Mouse (Mus musculus): ENCODE data around the gene Spire2. TPM values are rescaled to one million over a fixed set of nuclear protein-coding genes. Genes with fewer than 3 reads are reported as not detected.

Gene Spire2
- polyA plus RNA-seq, 1 experiment from 2014 or later, result 0.80 TPM

DNA sequence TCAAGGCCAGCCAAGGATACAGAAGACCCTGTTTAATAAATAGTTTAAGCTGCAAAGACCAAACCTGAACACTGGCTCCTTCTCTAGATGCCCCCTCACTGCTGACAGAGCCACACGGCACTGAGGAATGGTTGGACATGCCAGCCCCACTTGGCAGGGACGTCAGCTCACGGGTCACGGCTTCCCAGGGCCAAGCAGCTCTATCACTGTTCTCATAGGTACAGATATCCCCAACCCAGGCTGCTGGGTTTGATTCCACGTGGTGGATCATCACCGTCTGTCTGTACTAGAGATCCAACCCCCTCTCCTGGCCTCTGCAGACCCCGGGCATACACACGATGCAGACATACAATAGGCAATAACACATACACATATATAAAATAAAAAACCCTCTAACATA, 41.8 kb upstream of the Spire2 start:
- DNase-seq, result no peak
- Histone ChIP-seq H3K9ac (replicated peaks) (no peak overlapping the region), H3K36me3 (replicated peaks; ENCODE audit: insufficient read depth, low read length) (peaks cover 16% of the 10 kb centered on the region; the same call in 1 of the 2 replicates), H3K4me3 (ENCODE audit: low read depth, low read length) (no peak overlapping the region), H3K9me3 (ENCODE audit: low read length) (no peaks in the 10 kb centered on the region), H3K4me1 (ENCODE audit: insufficient read depth) (no peaks in the 10 kb centered on the region), H3K4me2 (ENCODE audit: low read depth, low read length) (no peak overlapping the region), H3K27ac (ENCODE audit: low read depth) (no peak overlapping the region), H3K27me3 (ENCODE audit: insufficient read depth, low read length) (no peaks in the 10 kb centered on the region)
- ATAC-seq, result no peak
- WGBS (ENCODE audit: insufficient replicate concordance), result 95% methylated on average over 8 of the region's 8 CpGs
- TF ChIP-seq CTCF (IDR thresholded peaks at IDR 0.05; ENCODE audit: low read depth) (no peak), EP300 (IDR thresholded peaks at IDR 0.05; ENCODE audit: low read depth) (no peak)

DNA sequence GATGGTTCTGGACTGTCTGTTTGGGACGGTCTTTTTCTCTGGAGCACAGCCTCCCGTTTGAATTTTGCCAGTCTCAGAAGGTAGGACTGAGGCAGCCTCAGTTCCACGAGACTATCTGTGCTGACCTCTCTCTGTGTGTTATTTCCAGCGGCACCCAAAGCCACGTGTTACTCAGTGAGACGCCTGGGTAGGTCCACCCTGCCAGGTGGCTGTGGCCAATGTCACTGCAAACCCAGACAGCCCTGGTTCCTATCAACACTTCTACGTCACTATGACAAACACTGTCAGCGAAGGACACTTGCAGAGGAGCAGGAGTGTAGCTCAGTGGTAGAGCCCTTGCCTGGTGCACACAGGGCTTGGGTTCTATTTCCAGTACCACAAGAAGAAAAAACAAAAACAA, 40.8 kb upstream of the Spire2 start:
- ATAC-seq (no peak), DNase-seq (no peak)
- Histone ChIP-seq H3K27me3 (ENCODE audit: insufficient read depth, low read length) (no peaks in the 10 kb centered on the region), H3K4me3 (ENCODE audit: low read depth, low read length) (no peak overlapping the region), H3K27ac (ENCODE audit: low read depth) (no peak overlapping the region), H3K9me3 (ENCODE audit: low read length) (no peaks in the 10 kb centered on the region), H3K36me3 (replicated peaks; ENCODE audit: insufficient read depth, low read length) (0 out of 2 replicates have a peak, but pooled peaks cover 14% of the 10 kb centered on the region), H3K4me1 (ENCODE audit: insufficient read depth) (no peaks in the 10 kb centered on the region), H3K9ac (replicated peaks) (no peak overlapping the region), H3K4me2 (ENCODE audit: low read depth, low read length) (no peak overlapping the region)
- WGBS (ENCODE audit: insufficient replicate concordance), result 78% methylated on average over 8 of the region's 8 CpGs
- no peak for TF ChIP-seq EP300 (IDR thresholded peaks at IDR 0.05; ENCODE audit: low read depth)
- no peak for TF ChIP-seq CTCF (IDR thresholded peaks at IDR 0.05; ENCODE audit: low read depth)

DNA sequence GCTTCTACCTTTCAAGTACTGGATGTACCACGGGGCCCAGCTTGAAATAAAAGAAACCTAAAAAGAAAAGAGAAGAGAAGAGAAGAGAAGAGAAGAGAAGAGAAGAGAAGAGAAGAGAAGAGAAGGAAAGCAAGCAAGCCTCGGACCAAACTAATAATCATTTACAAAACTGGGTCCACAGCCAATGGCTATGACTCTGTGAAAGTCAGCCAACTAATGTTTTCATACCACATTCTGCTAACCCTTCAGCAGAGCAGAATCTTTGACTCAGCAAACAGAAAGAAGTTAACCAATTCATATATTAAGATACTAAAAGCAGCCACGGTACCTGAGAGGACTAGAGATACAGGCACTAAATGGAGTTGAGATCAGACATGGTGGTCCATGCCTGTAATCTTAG, 40.2 kb upstream of the Spire2 start:
- DNase-seq (no peak), ATAC-seq (no peak)
- H3K36me3 ChIP-seq (replicated peaks; ENCODE audit: insufficient read depth, low read length), result 0 out of 2 replicates have a peak, but pooled peaks cover 14% of the 10 kb centered on the region
- WGBS (ENCODE audit: insufficient replicate concordance), result 72% methylated on average over 3 of the region's 3 CpGs
- no peaks in the 10 kb centered on the region for H3K4me1 ChIP-seq (ENCODE audit: insufficient read depth)
- no peak overlapping the region for H3K27ac ChIP-seq (ENCODE audit: low read depth)
- no peak overlapping the region for H3K4me2 ChIP-seq (ENCODE audit: low read depth, low read length)
- H3K9me3 ChIP-seq (ENCODE audit: low read length), result no peaks in the 10 kb centered on the region
- H3K4me3 ChIP-seq (ENCODE audit: low read depth, low read length), result no peak overlapping the region
- H3K9ac ChIP-seq (replicated peaks), result no peak overlapping the region
- no peak for TF ChIP-seq CTCF (IDR thresholded peaks at IDR 0.05; ENCODE audit: low read depth)
- TF ChIP-seq EP300 (IDR thresholded peaks at IDR 0.05; ENCODE audit: low read depth), result no peak
- H3K27me3 ChIP-seq (ENCODE audit: insufficient read depth, low read length), result no peaks in the 10 kb centered on the region

DNA sequence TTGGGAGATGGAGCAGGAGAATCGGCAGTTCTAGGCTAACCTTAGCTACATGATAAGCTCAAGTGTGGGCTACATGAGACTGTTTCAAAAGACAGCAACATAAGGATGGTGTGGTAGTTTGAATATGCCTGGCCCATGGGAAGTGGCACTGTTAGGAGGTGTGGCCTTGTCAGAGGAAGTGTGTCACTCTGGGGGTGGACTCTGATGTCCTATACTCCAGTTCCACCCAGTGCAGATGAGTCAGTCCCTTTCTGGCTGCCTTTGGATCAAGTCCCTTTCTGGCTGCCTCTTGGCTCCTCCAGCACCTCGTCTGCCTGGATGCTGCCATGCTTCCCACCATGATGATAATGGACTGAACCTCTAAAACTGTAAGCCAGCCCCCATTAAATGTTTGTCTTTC, 39.7 kb upstream of the Spire2 start:
- H3K4me2 ChIP-seq (ENCODE audit: low read depth, low read length), result no peak overlapping the region
- 71% methylated on average over 2 of the region's 2 CpGs for WGBS (ENCODE audit: insufficient replicate concordance)
- no peaks in the 10 kb centered on the region for H3K27me3 ChIP-seq (ENCODE audit: insufficient read depth, low read length)
- H3K4me1 ChIP-seq (ENCODE audit: insufficient read depth), result no peaks in the 10 kb centered on the region
- H3K36me3 ChIP-seq (replicated peaks; ENCODE audit: insufficient read depth, low read length), result 0 out of 2 replicates have a peak, but pooled peaks cover 12% of the 10 kb centered on the region
- H3K9me3 ChIP-seq (ENCODE audit: low read length), result no peaks in the 10 kb centered on the region
- ATAC-seq, result peak; percentile 53
- H3K27ac ChIP-seq (ENCODE audit: low read depth), result no peak overlapping the region
- TF ChIP-seq CTCF (IDR thresholded peaks at IDR 0.05; ENCODE audit: low read depth) (no peak), EP300 (IDR thresholded peaks at IDR 0.05; ENCODE audit: low read depth) (no peak)
- H3K4me3 ChIP-seq (ENCODE audit: low read depth, low read length), result no peak overlapping the region
- DNase-seq, result no peak
- no peak overlapping the region for H3K9ac ChIP-seq (replicated peaks)

DNA sequence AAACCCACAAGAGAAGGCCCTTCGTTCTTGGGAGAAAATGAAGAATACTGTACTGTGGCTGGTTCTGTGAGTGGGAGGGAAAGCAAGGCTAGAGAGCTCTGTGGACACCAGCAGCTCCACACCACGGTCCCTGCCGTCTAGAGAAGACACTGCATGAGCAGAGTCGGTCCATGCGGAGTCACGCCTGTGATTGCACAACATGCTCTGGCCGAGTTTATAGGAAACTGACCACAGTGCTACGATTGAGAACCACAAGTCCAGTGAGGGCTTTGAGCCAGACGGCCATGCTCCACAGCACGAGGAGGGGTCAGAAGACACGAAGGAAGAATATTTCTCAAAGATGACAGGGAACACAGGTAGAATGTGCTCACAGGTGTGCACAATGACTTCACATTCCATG, 34.2 kb upstream of the Spire2 start:
- H3K27me3 ChIP-seq (ENCODE audit: insufficient read depth, low read length), result no peaks in the 10 kb centered on the region
- TF ChIP-seq CTCF (IDR thresholded peaks at IDR 0.05; ENCODE audit: low read depth), result no peak
- TF ChIP-seq EP300 (IDR thresholded peaks at IDR 0.05; ENCODE audit: low read depth), result no peak
- peaks cover 9% of the 10 kb centered on the region; the same call in 1 of the 2 replicates for H3K36me3 ChIP-seq (replicated peaks; ENCODE audit: insufficient read depth, low read length)
- peak; percentile 42 for DNase-seq
- H3K4me3 ChIP-seq (ENCODE audit: low read depth, low read length), result no peak overlapping the region
- no peak overlapping the region for H3K27ac ChIP-seq (ENCODE audit: low read depth)
- peak; percentile 60 for ATAC-seq
- H3K4me2 ChIP-seq (ENCODE audit: low read depth, low read length), result no peak overlapping the region
- 66% methylated on average over 11 of the region's 11 CpGs for WGBS (ENCODE audit: insufficient replicate concordance)
- 0 out of 2 replicates have a peak, but pooled peaks cover 3% of the 10 kb centered on the region for H3K4me1 ChIP-seq (ENCODE audit: insufficient read depth)
- no peak overlapping the region for H3K9ac ChIP-seq (replicated peaks)
- no peaks in the 10 kb centered on the region for H3K9me3 ChIP-seq (ENCODE audit: low read length)

DNA sequence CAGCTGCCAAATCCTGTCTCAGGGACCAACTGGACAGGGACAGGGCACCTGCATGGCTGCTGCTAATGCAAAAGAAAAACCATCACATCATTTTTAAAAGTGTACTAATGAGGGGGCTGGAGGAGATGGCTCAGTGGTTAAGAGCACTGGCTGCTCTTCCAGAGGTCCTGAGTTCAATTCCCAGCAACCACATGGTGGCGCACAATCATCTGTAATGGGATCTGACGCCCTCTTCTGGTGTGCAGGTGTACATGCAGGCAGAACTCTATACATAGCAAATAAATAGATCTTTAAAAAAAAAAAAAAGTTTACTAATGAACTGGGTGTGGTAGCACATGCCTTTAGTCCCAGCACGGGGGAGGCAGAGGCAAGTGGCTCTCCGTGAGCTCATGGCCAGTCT, 23.8 kb upstream of the Spire2 start:
- no peak for ATAC-seq
- H3K9ac ChIP-seq (replicated peaks), result no peak overlapping the region
- no peak overlapping the region for H3K4me3 ChIP-seq (ENCODE audit: low read depth, low read length)
- no peak for DNase-seq
- no peak for TF ChIP-seq EP300 (IDR thresholded peaks at IDR 0.05; ENCODE audit: low read depth)
- TF ChIP-seq CTCF (IDR thresholded peaks at IDR 0.05; ENCODE audit: low read depth), result 0 out of 2 replicates have a peak, but pooled peaks have one; percentile 5
- H3K4me1 ChIP-seq (ENCODE audit: insufficient read depth), result no peaks in the 10 kb centered on the region
- 64% methylated on average over 4 of the region's 4 CpGs for WGBS (ENCODE audit: insufficient replicate concordance)
- peaks cover 12% of the 10 kb centered on the region for H3K36me3 ChIP-seq (replicated peaks; ENCODE audit: insufficient read depth, low read length)
- H3K4me2 ChIP-seq (ENCODE audit: low read depth, low read length), result no peak overlapping the region
- no peaks in the 10 kb centered on the region for H3K27me3 ChIP-seq (ENCODE audit: insufficient read depth, low read length)
- no peaks in the 10 kb centered on the region for H3K9me3 ChIP-seq (ENCODE audit: low read length)
- no peak overlapping the region for H3K27ac ChIP-seq (ENCODE audit: low read depth)

Data from liver, postnatal 0 days (tissue).